Mouse (Mus musculus): ENCODE results near the gene Cer1. TPM values are rescaled to one million over a fixed set of nuclear protein-coding genes. Genes with fewer than 3 reads are reported as not detected.

The Cer1 gene
- polyA plus RNA-seq, 1 experiment from 2014 or later = 0.05 TPM

GRCm38 (mm10) chr4:82916678-82917050 lies 31.7 kb upstream of the Cer1 start:
- 53% methylated on average over 5 of the region's 5 CpGs for WGBS
- TF ChIP-seq EP300 (optimal IDR thresholded peaks at IDR 0.05) (no peak), CTCF (IDR thresholded peaks at IDR 0.05; ENCODE audit: low read depth) (no peak)
- H3K4me2 ChIP-seq (replicated peaks; ENCODE audit: low read depth) = no peak overlapping the region

DNA sequence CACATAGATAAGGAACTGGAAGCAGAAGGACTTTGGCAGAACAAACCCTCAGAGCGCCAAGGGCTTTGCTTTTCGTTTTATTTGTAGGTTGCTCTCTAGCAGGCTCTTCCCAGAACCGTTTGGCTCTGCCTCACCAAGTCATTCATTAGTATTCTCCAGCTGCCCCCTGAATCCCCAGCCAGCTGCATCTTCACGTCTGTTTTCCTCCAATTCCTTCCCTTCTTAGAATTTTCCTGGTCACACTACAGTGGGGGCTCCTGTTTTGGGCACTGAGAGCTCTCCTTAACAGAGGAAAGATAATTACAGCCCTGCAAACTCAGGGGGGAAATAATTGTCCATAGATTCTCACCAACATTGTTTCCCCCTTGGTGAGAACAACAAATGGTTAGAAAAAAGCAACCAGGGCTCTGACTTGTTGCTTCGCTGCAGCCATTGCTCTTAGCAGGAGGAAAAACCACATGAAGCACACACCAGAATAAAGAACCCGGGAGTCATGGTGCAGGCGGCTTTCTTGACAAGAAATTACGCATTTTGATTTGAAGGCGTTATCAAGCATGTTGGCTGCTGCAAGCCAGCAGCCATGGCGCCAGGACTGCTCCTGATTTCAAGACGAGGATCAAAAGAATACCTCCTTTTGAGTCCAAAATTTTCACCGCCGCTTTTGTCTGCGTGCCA lies 31.2 kb upstream of the Cer1 start:
- Histone ChIP-seq H3K9ac (ENCODE audit: low read length) (no peak overlapping the region), H3K27ac (replicated peaks) (no peak overlapping the region), H3K4me1 (replicated peaks; ENCODE audit: control insufficient read depth, insufficient read depth) (no peaks in the 10 kb centered on the region), H3K36me3 (ENCODE audit: control insufficient read depth, insufficient read depth, low read length) (no peaks in the 10 kb centered on the region), H3K27me3 (ENCODE audit: control insufficient read depth, insufficient read depth, low read length) (no peaks in the 10 kb centered on the region), H3K9me3 (ENCODE audit: control insufficient read depth, low read length) (no peaks in the 10 kb centered on the region), H3K4me3 (ENCODE audit: low read depth, low read length) (no peak overlapping the region), H3K4me2 (replicated peaks; ENCODE audit: low read depth) (no peak overlapping the region)
- no peak for DNase-seq (ENCODE audit: low spot score)
- 53% methylated on average over 14 of the region's 14 CpGs for WGBS
- ATAC-seq (ENCODE audit: low FRiP score, low TSS enrichment) = no peak
- TF ChIP-seq EP300 (optimal IDR thresholded peaks at IDR 0.05) (no peak), CTCF (IDR thresholded peaks at IDR 0.05; ENCODE audit: low read depth) (no peak)

More at GRCm38 (mm10) chr4:82916678-82917050, 31.7 kb upstream of the Cer1 start:
- no peak for ATAC-seq (ENCODE audit: low FRiP score, low TSS enrichment)
- DNase-seq (ENCODE audit: low spot score) = no peak
- Histone ChIP-seq H3K36me3 (ENCODE audit: control insufficient read depth, insufficient read depth, low read length) (no peaks in the 10 kb centered on the region), H3K9ac (ENCODE audit: low read length) (no peak overlapping the region), H3K27ac (replicated peaks) (no peak overlapping the region), H3K27me3 (ENCODE audit: control insufficient read depth, insufficient read depth, low read length) (no peaks in the 10 kb centered on the region), H3K9me3 (ENCODE audit: control insufficient read depth, low read length) (no peaks in the 10 kb centered on the region), H3K4me3 (ENCODE audit: low read depth, low read length) (no peak overlapping the region), H3K4me1 (replicated peaks; ENCODE audit: control insufficient read depth, insufficient read depth) (no peaks in the 10 kb centered on the region)

DNA sequence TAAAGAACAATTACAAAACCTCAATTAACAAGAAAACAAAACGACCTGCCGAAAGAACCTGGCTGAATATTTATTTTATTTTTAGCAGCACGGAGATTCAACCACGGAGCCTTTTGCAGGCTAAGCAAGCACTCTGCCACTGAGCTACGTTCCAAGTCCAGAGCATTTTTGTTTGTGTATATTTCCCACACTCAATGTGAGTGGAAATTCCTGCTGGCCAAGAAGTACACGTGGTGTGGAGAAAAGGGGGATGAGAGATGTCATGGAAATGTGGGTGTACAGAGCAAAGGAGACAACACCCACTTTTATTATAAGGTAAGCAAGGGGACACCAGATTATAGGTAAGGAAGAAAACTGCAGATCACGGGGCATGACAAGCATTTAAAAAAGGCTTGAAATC lies 30.6 kb upstream of the Cer1 start:
- DNase-seq (ENCODE audit: low spot score) (no peak), ATAC-seq (ENCODE audit: low FRiP score, low TSS enrichment) (no peak)
- no peak overlapping the region for H3K27ac ChIP-seq (replicated peaks)
- H3K4me3 ChIP-seq (ENCODE audit: low read depth, low read length) = no peak overlapping the region
- H3K9me3 ChIP-seq (ENCODE audit: control insufficient read depth, low read length) = no peaks in the 10 kb centered on the region
- no peaks in the 10 kb centered on the region for H3K27me3 ChIP-seq (ENCODE audit: control insufficient read depth, insufficient read depth, low read length)
- TF ChIP-seq CTCF (IDR thresholded peaks at IDR 0.05; ENCODE audit: low read depth) (no peak), EP300 (optimal IDR thresholded peaks at IDR 0.05) (no peak)
- 38% methylated on average over 7 of the region's 7 CpGs for WGBS
- no peak overlapping the region for H3K9ac ChIP-seq (ENCODE audit: low read length)
- no peak overlapping the region for H3K4me2 ChIP-seq (replicated peaks; ENCODE audit: low read depth)
- no peaks in the 10 kb centered on the region for H3K36me3 ChIP-seq (ENCODE audit: control insufficient read depth, insufficient read depth, low read length)
- H3K4me1 ChIP-seq (replicated peaks; ENCODE audit: control insufficient read depth, insufficient read depth) = no peaks in the 10 kb centered on the region

GRCm38 (mm10) chr4:82914601-82915143 lies 29.7 kb upstream of the Cer1 start:
- Histone ChIP-seq H3K9ac (ENCODE audit: low read length) (no peak overlapping the region), H3K4me2 (replicated peaks; ENCODE audit: low read depth) (no peak overlapping the region), H3K36me3 (ENCODE audit: control insufficient read depth, insufficient read depth, low read length) (no peaks in the 10 kb centered on the region), H3K4me1 (replicated peaks; ENCODE audit: control insufficient read depth, insufficient read depth) (no peaks in the 10 kb centered on the region), H3K9me3 (ENCODE audit: control insufficient read depth, low read length) (no peaks in the 10 kb centered on the region), H3K4me3 (ENCODE audit: low read depth, low read length) (no peak overlapping the region), H3K27me3 (ENCODE audit: control insufficient read depth, insufficient read depth, low read length) (no peaks in the 10 kb centered on the region), H3K27ac (replicated peaks) (no peak overlapping the region)
- TF ChIP-seq EP300 (optimal IDR thresholded peaks at IDR 0.05) = no peak
- no peak for TF ChIP-seq CTCF (IDR thresholded peaks at IDR 0.05; ENCODE audit: low read depth)
- WGBS = 75% methylated on average over 11 of the region's 11 CpGs
- ATAC-seq (ENCODE audit: low FRiP score, low TSS enrichment) = no peak
- DNase-seq (ENCODE audit: low spot score) = no peak

DNA sequence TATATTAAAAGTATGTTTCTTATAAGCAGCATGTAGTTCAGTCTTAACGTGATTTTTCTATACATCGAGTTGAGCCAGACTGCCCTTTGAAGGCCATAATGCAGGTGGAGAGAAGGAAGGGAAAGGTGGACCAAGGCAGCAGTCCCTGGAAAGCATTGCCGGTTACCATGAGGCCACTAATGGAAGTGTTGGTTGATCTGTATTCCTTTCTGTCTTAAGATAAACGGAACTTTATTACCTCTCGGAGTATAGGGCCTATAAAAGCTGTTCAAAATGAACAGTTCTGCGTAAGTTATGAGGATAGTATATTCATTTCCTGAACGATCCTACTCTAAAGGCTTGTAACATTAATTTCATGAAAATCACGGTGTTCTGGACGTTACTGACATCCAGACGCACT lies 10.3 kb upstream of the Cer1 start:
- ATAC-seq (ENCODE audit: low FRiP score, low TSS enrichment) (no peak), DNase-seq (ENCODE audit: low spot score) (no peak)
- H3K9me3 ChIP-seq (ENCODE audit: control insufficient read depth, low read length) = no peaks in the 10 kb centered on the region
- no peak overlapping the region for H3K9ac ChIP-seq (ENCODE audit: low read length)
- no peaks in the 10 kb centered on the region for H3K27me3 ChIP-seq (ENCODE audit: control insufficient read depth, insufficient read depth, low read length)
- WGBS = 71% methylated on average over 10 of the region's 10 CpGs
- no peaks in the 10 kb centered on the region for H3K4me1 ChIP-seq (replicated peaks; ENCODE audit: control insufficient read depth, insufficient read depth)
- TF ChIP-seq CTCF (IDR thresholded peaks at IDR 0.05; ENCODE audit: low read depth) (no peak), EP300 (optimal IDR thresholded peaks at IDR 0.05) (no peak)
- H3K4me3 ChIP-seq (ENCODE audit: low read depth, low read length) = no peak overlapping the region
- no peak overlapping the region for H3K27ac ChIP-seq (replicated peaks)
- no peaks in the 10 kb centered on the region for H3K36me3 ChIP-seq (ENCODE audit: control insufficient read depth, insufficient read depth, low read length)
- no peak overlapping the region for H3K4me2 ChIP-seq (replicated peaks; ENCODE audit: low read depth)

DNA sequence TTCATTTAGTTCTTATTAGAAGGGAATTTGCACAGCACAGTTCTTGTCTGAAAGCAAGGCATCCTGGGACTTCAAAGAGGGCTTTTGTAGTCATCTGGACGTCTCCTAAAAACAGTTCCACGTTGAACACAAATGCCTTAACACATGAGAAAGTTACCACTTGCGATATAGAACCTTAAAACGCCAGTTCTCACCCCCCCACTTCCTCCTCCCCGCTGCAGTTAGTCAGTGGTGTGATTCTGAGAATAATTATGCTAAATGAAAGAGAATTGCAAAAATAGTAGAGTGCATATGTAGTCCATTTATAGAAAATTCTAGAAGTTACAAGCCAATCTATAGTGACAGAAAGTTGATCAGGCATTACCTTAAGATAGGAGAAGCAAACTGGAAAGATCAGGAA lies 7.3 kb upstream of the Cer1 start:
- ATAC-seq (ENCODE audit: low FRiP score, low TSS enrichment) (no peak), DNase-seq (ENCODE audit: low spot score) (no peak)
- Histone ChIP-seq H3K27me3 (ENCODE audit: control insufficient read depth, insufficient read depth, low read length) (no peaks in the 10 kb centered on the region), H3K4me1 (replicated peaks; ENCODE audit: control insufficient read depth, insufficient read depth) (no peaks in the 10 kb centered on the region), H3K9ac (ENCODE audit: low read length) (no peak overlapping the region), H3K4me3 (ENCODE audit: low read depth, low read length) (no peak overlapping the region), H3K36me3 (ENCODE audit: control insufficient read depth, insufficient read depth, low read length) (no peaks in the 10 kb centered on the region), H3K27ac (replicated peaks) (no peak overlapping the region), H3K9me3 (ENCODE audit: control insufficient read depth, low read length) (no peaks in the 10 kb centered on the region), H3K4me2 (replicated peaks; ENCODE audit: low read depth) (no peak overlapping the region)
- TF ChIP-seq EP300 (optimal IDR thresholded peaks at IDR 0.05) = no peak
- TF ChIP-seq CTCF (IDR thresholded peaks at IDR 0.05; ENCODE audit: low read depth) = no peak
- WGBS = 79% methylated on average over 5 of the region's 5 CpGs
